ENCODE assay signal across 11 mouse cellular contexts in the genomic region with DNA sequence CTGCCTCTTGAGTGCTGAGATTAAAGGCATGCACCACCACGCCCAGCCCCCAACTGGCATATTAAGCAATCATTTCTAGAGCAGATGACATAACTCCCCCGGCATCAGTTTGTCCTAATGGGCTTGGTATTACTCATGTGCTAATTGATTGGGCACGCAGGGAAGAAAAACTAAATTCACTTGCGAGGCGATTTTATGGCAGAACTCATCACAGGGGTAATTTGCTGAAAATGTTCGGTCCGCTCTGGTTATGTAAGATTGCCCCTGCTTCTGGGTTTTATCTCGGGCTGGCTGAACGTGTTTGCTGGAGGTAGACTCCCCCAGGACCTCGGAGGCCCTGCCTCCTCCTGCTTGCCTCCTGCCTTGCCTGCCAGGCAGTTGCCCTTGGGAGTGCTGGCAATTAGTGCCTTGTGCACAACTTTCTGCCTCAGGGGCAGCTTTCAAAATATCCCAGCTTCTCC.
DNase-seq lines count a peak whose midpoint lies in the region; ATAC-seq and TF ChIP-seq lines count a peak whose summit lies in the region.
"Had no signal": no experiment of that assay in that cellular context is flagged by ENCODE, and none has a peak within 500 bp of the region (broad histone marks: within the 10 kb centered on the region; RNA-seq: fewer than 3 reads in every experiment).

No protein-coding gene starts in this region.

- 56% methylated on average over 10 of the region's 10 CpGs for whole genome bisulfite sequencing in liver, postnatal 0 days (ENCODE audit: insufficient replicate concordance)
- 66% methylated on average over 10 of the region's 10 CpGs for WGBS in liver, embryonic 11.5 days
- 51% methylated on average over 10 of the region's 10 CpGs for WGBS in kidney, embryonic 16.5 days

- H3K36me3 ChIP-seq in liver, postnatal 0 days (replicated peaks; ENCODE audit: insufficient read depth, low read length), result no peaks in the 10 kb centered on the region
- H3K36me3 ChIP-seq in liver, embryonic 11.5 days (ENCODE audit: control insufficient read depth, insufficient read depth, low read length), result no peaks in the 10 kb centered on the region
- no peaks in the 10 kb centered on the region for H3K36me3 ChIP-seq in kidney, embryonic 16.5 days (ENCODE audit: insufficient read depth, low read length)
- H3K36me3 ChIP-seq: heart, embryonic 12.5 days had no signal

- H3K9ac ChIP-seq in liver, postnatal 0 days (replicated peaks), result no peak overlapping the region
- no peak overlapping the region for H3K9ac ChIP-seq in liver, embryonic 11.5 days (ENCODE audit: low read depth, low read length)
- no peak overlapping the region for H3K9ac ChIP-seq in kidney, embryonic 16.5 days (replicated peaks; ENCODE audit: low read length)
- H3K9ac ChIP-seq: heart, embryonic 12.5 days had no signal

- H3K27me3 ChIP-seq in liver, postnatal 0 days (ENCODE audit: insufficient read depth, low read length), result no peaks in the 10 kb centered on the region
- H3K27me3 ChIP-seq in liver, embryonic 11.5 days (replicated peaks; ENCODE audit: control insufficient read depth, insufficient read depth, low read length), result no peaks in the 10 kb centered on the region
- peaks cover 12% of the 10 kb centered on the region; the same call in 1 of the 2 replicates for H3K27me3 ChIP-seq in kidney, embryonic 16.5 days (ENCODE audit: insufficient read depth, low read length)

- no peak for TF ChIP-seq EP300 in liver, postnatal 0 days (IDR thresholded peaks at IDR 0.05; ENCODE audit: low read depth)

- peaks cover 38% of the 10 kb centered on the region for H3K4me1 ChIP-seq in liver, postnatal 0 days (ENCODE audit: insufficient read depth)
- no peaks in the 10 kb centered on the region for H3K4me1 ChIP-seq in liver, embryonic 11.5 days (replicated peaks; ENCODE audit: control insufficient read depth, insufficient read depth, low read length)
- H3K4me1 ChIP-seq in brown adipose tissue, adult 24 weeks (ENCODE audit: control insufficient read depth, insufficient read depth, insufficient read length, low read length), result peaks cover 3% of the 10 kb centered on the region; the same call in 1 of the 2 replicates
- no peaks in the 10 kb centered on the region for H3K4me1 ChIP-seq in kidney, embryonic 16.5 days (ENCODE audit: insufficient read depth, low read length)

- H3K4me2 ChIP-seq in liver, postnatal 0 days (ENCODE audit: low read depth, low read length), result no peak overlapping the region
- no peak overlapping the region for H3K4me2 ChIP-seq in liver, embryonic 11.5 days
- H3K4me2 ChIP-seq in kidney, embryonic 16.5 days (replicated peaks; ENCODE audit: low read depth, low read length), result no peak overlapping the region
- H3K4me2 ChIP-seq: heart, embryonic 12.5 days had no signal

- H3K27ac ChIP-seq in liver, postnatal 0 days (ENCODE audit: low read depth), result no peak overlapping the region
- H3K27ac ChIP-seq in liver, embryonic 11.5 days (ENCODE audit: low read depth, low read length), result no peak overlapping the region
- peak overlapping the region; percentile 78 for H3K27ac ChIP-seq in brown adipose tissue, adult 24 weeks (replicated peaks; ENCODE audit: low read depth, low read length)
- H3K27ac ChIP-seq in kidney, embryonic 16.5 days (ENCODE audit: low read length), result no peak overlapping the region
- H3K27ac ChIP-seq: gastrocnemius, adult 2 months had no signal

- peak; percentile 57 for ATAC-seq in liver, postnatal 0 days
- ATAC-seq in liver, embryonic 11.5 days (replicated peaks; ENCODE audit: low FRiP score), result no peak
- no peak for ATAC-seq in kidney, embryonic 16.5 days (ENCODE audit: low FRiP score, low TSS enrichment)

- no peak for TF ChIP-seq CTCF in liver, postnatal 0 days (IDR thresholded peaks at IDR 0.05; ENCODE audit: low read depth)

- H3K4me3 ChIP-seq in liver, postnatal 0 days (ENCODE audit: low read depth, low read length), result no peak overlapping the region
- no peak overlapping the region for H3K4me3 ChIP-seq in liver, embryonic 11.5 days (ENCODE audit: low read depth, low read length)
- peak overlapping the region; percentile 9; the same call in 1 of the 2 replicates for H3K4me3 ChIP-seq in brown adipose tissue, adult 24 weeks (ENCODE audit: insufficient read depth, low read depth, low read length)
- no peak overlapping the region for H3K4me3 ChIP-seq in kidney, embryonic 16.5 days (ENCODE audit: low read length)
- H3K4me3 ChIP-seq: gastrocnemius, adult 2 months; heart, embryonic 12.5 days had no signal

- peak; percentile 34 for DNase-seq in liver, postnatal 0 days
- no peak for DNase-seq in liver, embryonic 11.5 days (ENCODE audit: low spot score)
- peak; percentile 75 for DNase-seq in adrenal gland, adult 2 months
- peak; percentile 73 for DNase-seq in layer of hippocampus, adult 9-11 months
- DNase-seq in kidney, postnatal 10 days, result no peak
- no peak for DNase-seq in left cerebral cortex, adult 11 months (ENCODE audit: low spot score)
- DNase-seq: gastrocnemius, adult 2 months; spleen, adult 18-20 months had no signal

- no peaks in the 10 kb centered on the region for H3K9me3 ChIP-seq in liver, postnatal 0 days (ENCODE audit: low read length)
- no peaks in the 10 kb centered on the region for H3K9me3 ChIP-seq in liver, embryonic 11.5 days (ENCODE audit: control insufficient read depth, low read length)
- no peaks in the 10 kb centered on the region for H3K9me3 ChIP-seq in kidney, embryonic 16.5 days (ENCODE audit: low read length)
- H3K9me3 ChIP-seq: heart, embryonic 12.5 days had no signal

Comparison
In these comparisons a context has a peak if more than half of its experiments do, and no peak if none do; other contexts are left out.
1. DNase-seq: peak in liver, postnatal 0 days (single experiment), adrenal gland, adult 2 months (single experiment) and layer of hippocampus, adult 9-11 months (single experiment); none in liver, embryonic 11.5 days (single experiment), kidney, postnatal 10 days (single experiment) and left cerebral cortex, adult 11 months (single experiment).